Comparison of ENCODE assay signal across 8 mouse cellular contexts in genomic region chr7:122158488-122158887, GRCm38 (mm10). TPM values are rescaled to one million over a fixed set of nuclear protein-coding genes. Genes with fewer than 3 reads are reported as not detected.
A peak's percentile ranks its signal among the peaks of the same experiment; 100 is the strongest.
DNase-seq lines count a peak whose midpoint lies in the region; ATAC-seq and TF ChIP-seq lines count a peak whose summit lies in the region.

No protein-coding gene starts in this region.

- H3K4me1 ChIP-seq in E14TG2a.4 (replicated peaks; ENCODE audit: low read depth, low read length) = peaks cover 56% of the 10 kb centered on the region
- peaks cover 35% of the 10 kb centered on the region for H3K4me1 ChIP-seq in heart, embryonic 16.5 days (ENCODE audit: control insufficient read depth, insufficient read depth, low read length)

- H3K36me3 ChIP-seq in E14TG2a.4 (ENCODE audit: insufficient read depth, low read length) (peaks cover 52% of the 10 kb centered on the region), macrophage (ENCODE audit: inconsistent target) (no peaks in the 10 kb centered on the region)
- peaks cover 15% of the 10 kb centered on the region for H3K36me3 ChIP-seq in heart, embryonic 16.5 days (ENCODE audit: control insufficient read depth, insufficient read depth)

- peak overlapping the region; percentile 88 for H3K9ac ChIP-seq in heart, embryonic 16.5 days (ENCODE audit: low read length)

- no peak for DNase-seq in gastrocnemius, adult 2 months
- DNase-seq in gastrocnemius, adult 8-10 months (ENCODE audit: low spot score in 2 of 2) = no peak
- DNase-seq in natural killer cell, adult 2 months (ENCODE audit: low spot score in 2 of 2) = no peak
- no peak for DNase-seq in cerebellum, adult 8-10 months
- DNase-seq in spleen, postnatal 36 days (ENCODE audit: low spot score in 2 of 2) = no peak

- no peak for TF ChIP-seq CTCF in gastrocnemius, adult 2 months (IDR thresholded peaks at IDR 0.05)
- TF ChIP-seq CTCF in E14TG2a.4 (conservative IDR thresholded peaks at IDR 0.05; ENCODE audit: low read length) = no peak

- H3K79me2 ChIP-seq in macrophage (ENCODE audit: inconsistent target) = peaks cover 30% of the 10 kb centered on the region

- intact Hi-C loops in gastrocnemius, adult 2 months (cut with DNase I) = no loop called here

- 5% methylated on average over 13 of the region's 13 CpGs for WGBS in heart, embryonic 16.5 days
- WGBS in macrophage (ENCODE audit: missing documents) = 9% methylated on average over 13 of the region's 13 CpGs

- H3K27me3 ChIP-seq in E14TG2a.4 (ENCODE audit: insufficient read depth, low read length) = no peaks in the 10 kb centered on the region
- no peaks in the 10 kb centered on the region for H3K27me3 ChIP-seq in heart, embryonic 16.5 days (ENCODE audit: control insufficient read depth, insufficient read depth, low read length)

- peak overlapping the region; percentile 81 for H3K4me3 ChIP-seq in gastrocnemius, adult 2 months
- H3K4me3 ChIP-seq in E14TG2a.4 (replicated peaks; ENCODE audit: low read length) (peak overlapping the region; percentile 97), macrophage (ENCODE audit: inconsistent target) (peak overlapping the region; percentile 92)
- peak overlapping the region; percentile 62 for H3K4me3 ChIP-seq in heart, embryonic 16.5 days (ENCODE audit: low read length)

- no peak for ATAC-seq in heart, embryonic 16.5 days (replicated peaks; ENCODE audit: extremely low read depth, insufficient read depth, low FRiP score)

- H3K9me3 ChIP-seq in E14TG2a.4 (ENCODE audit: low read length) = no peaks in the 10 kb centered on the region
- H3K9me3 ChIP-seq in heart, embryonic 16.5 days (replicated peaks; ENCODE audit: control insufficient read depth, low read length) = no peaks in the 10 kb centered on the region

- H3K27ac ChIP-seq in gastrocnemius, adult 2 months = peak overlapping the region; percentile 57
- peak overlapping the region; percentile 64 for H3K27ac ChIP-seq in heart, embryonic 16.5 days (ENCODE audit: low read length)
- H3K27ac ChIP-seq in macrophage = peak overlapping the region; percentile 74

- H3K4me2 ChIP-seq in heart, embryonic 16.5 days (ENCODE audit: low read depth, low read length) = peak overlapping the region; percentile 96

RNA-seq across cellular contexts. Expression of gene Plk1, which starts 0.8 kb away (rescaled TPM):
- under 1 TPM; 0.18 to 0.28 TPM for total RNA-seq in gastrocnemius, adult 2 months (2021)
- total RNA-seq in gastrocnemius, adult 8-10 months (2022) = under 1 TPM in 1 of 4 experiments, not detected in 3; 0.13 TPM
- 91.0 and 96.3 TPM in 2 replicates for polyA plus RNA-seq in heart, embryonic 16.5 days (2015; fragmentation: Nextera tagmentation; extraction: Ambion mirVana)
- total RNA-seq in macrophage (2018; cell fraction: chromatin; rRNA removed) = 1 to 10 TPM in 19 of 26 experiments, under 1 TPM in 6, not detected in 1; 0.50 to 8.0 (median 1.7) TPM
- total RNA-seq in macrophage (2018; cell fraction: cytosol; rRNA removed) = 1 to 10 TPM in 13 of 26 experiments, under 1 TPM in 13; 0.23 to 7.1 (median 1.4) TPM
- 1 to 10 TPM in 20 of 26 experiments, under 1 TPM in 6; 0.40 to 7.9 (median 1.4) TPM for total RNA-seq in macrophage (2018; cell fraction: nucleus; rRNA removed)
- polyA plus RNA-seq in macrophage (2018) = 0.68 to 10.4 TPM (median 5.0 TPM) in 3 replicates

RNA-seq across cellular contexts. Expression of gene Dctn5, which starts 25.6 kb away (rescaled TPM):
- total RNA-seq in gastrocnemius, adult 2 months (2021) = 10 to 100 TPM; 16.4 to 21.1 TPM
- total RNA-seq in gastrocnemius, adult 8-10 months (2022) = 10 to 100 TPM; 16.2 to 18.3 (median 17.6) TPM
- 77.8 TPM in 2 replicates for polyA plus RNA-seq in heart, embryonic 16.5 days (2015; fragmentation: Nextera tagmentation; extraction: Ambion mirVana)
- 100 to 1,000 TPM in 12 of 26 experiments, 10 to 100 TPM in 14; 34.1 to 157 (median 89.1) TPM for total RNA-seq in macrophage (2018; cell fraction: chromatin; rRNA removed)
- total RNA-seq in macrophage (2018; cell fraction: cytosol; rRNA removed) = 100 to 1,000 TPM in 19 of 26 experiments, 10 to 100 TPM in 7; 65.8 to 134 (median 106) TPM
- total RNA-seq in macrophage (2018; cell fraction: nucleus; rRNA removed) = 100 to 1,000 TPM in 14 of 26 experiments, 10 to 100 TPM in 12; 52.3 to 243 (median 107) TPM
- 105 to 133 TPM (median 112 TPM) in 3 replicates for polyA plus RNA-seq in macrophage (2018)

RNA-seq across cellular contexts. Expression of gene Palb2, which starts 25.7 kb away (rescaled TPM):
- total RNA-seq in gastrocnemius, adult 2 months (2021) = under 1 TPM; 0.61 to 0.66 TPM
- total RNA-seq in gastrocnemius, adult 8-10 months (2022) = 1 to 10 TPM in 1 of 4 experiments, under 1 TPM in 3; 0.24 to 1.2 (median 0.42) TPM
- 8.2 and 9.7 TPM in 2 replicates for polyA plus RNA-seq in heart, embryonic 16.5 days (2015; fragmentation: Nextera tagmentation; extraction: Ambion mirVana)
- total RNA-seq in macrophage (2018; cell fraction: chromatin; rRNA removed) = 10 to 100 TPM in 14 of 26 experiments, 1 to 10 TPM in 12; 1.1 to 35.9 (median 10.3) TPM
- 1 to 10 TPM in 21 of 26 experiments, under 1 TPM in 5; 0.48 to 5.5 (median 3.8) TPM for total RNA-seq in macrophage (2018; cell fraction: cytosol; rRNA removed)
- total RNA-seq in macrophage (2018; cell fraction: nucleus; rRNA removed) = 10 to 100 TPM in 11 of 26 experiments, 1 to 10 TPM in 15; 1.3 to 40.8 (median 5.8) TPM
- 3.8 to 7.8 TPM (median 4.4 TPM) in 3 replicates for polyA plus RNA-seq in macrophage (2018)

RNA-seq across cellular contexts. Expression of gene Ern2, which starts 27.5 kb away (rescaled TPM):
- not detected for total RNA-seq in gastrocnemius, adult 2 months (2021)
- not detected for total RNA-seq in gastrocnemius, adult 8-10 months (2022)
- 0.22 and 0.30 TPM in 2 replicates for polyA plus RNA-seq in heart, embryonic 16.5 days (2015; fragmentation: Nextera tagmentation; extraction: Ambion mirVana)
- total RNA-seq in macrophage (2018; cell fraction: chromatin; rRNA removed) = not detected
- not detected for total RNA-seq in macrophage (2018; cell fraction: cytosol; rRNA removed)
- not detected for total RNA-seq in macrophage (2018; cell fraction: nucleus; rRNA removed)
- polyA plus RNA-seq in macrophage (2018) = not detected in 3 replicates

RNA-seq across cellular contexts. Expression of gene Ndufab1, which starts 56.8 kb away (rescaled TPM):
- total RNA-seq in gastrocnemius, adult 2 months (2021) = 100 to 1,000 TPM; 529 to 848 TPM
- 100 to 1,000 TPM; 535 to 610 (median 563) TPM for total RNA-seq in gastrocnemius, adult 8-10 months (2022)
- 1,647 and 1,675 TPM in 2 replicates for polyA plus RNA-seq in heart, embryonic 16.5 days (2015; fragmentation: Nextera tagmentation; extraction: Ambion mirVana)
- 100 to 1,000 TPM in 7 of 26 experiments, 10 to 100 TPM in 19; 24.7 to 173 (median 70.1) TPM for total RNA-seq in macrophage (2018; cell fraction: chromatin; rRNA removed)
- total RNA-seq in macrophage (2018; cell fraction: cytosol; rRNA removed) = 100 to 1,000 TPM in 5 of 26 experiments, 10 to 100 TPM in 21; 66.6 to 149 (median 89.2) TPM
- total RNA-seq in macrophage (2018; cell fraction: nucleus; rRNA removed) = 100 to 1,000 TPM in 1 of 26 experiments, 10 to 100 TPM in 25; 20.9 to 109 (median 50.9) TPM
- 63.3 to 114 TPM (median 85.0 TPM) in 3 replicates for polyA plus RNA-seq in macrophage (2018)
